Mouse (Mus musculus) bone marrow, adult 2 months (tissue): ENCODE measurements around the gene Cdkn2c. TPM values are rescaled to one million over a fixed set of nuclear protein-coding genes. Genes with fewer than 3 reads are reported as not detected.

Experiments used
- H3K27ac ChIP-seq: fragments of 200-500 bp; 2 replicates; pipeline ENCODE4 v1.5.1; 2012; ENCODE audit warnings: low read depth, mild to moderate bottlenecking, control low read depth, inconsistent platforms, low read length; ENCODE audit not compliant: control insufficient read depth, poor library complexity, insufficient read depth
- H3K4me1 ChIP-seq: fragments of 200-500 bp; 2 replicates; pipeline ENCODE4 v1.6.1; 2011; ENCODE audit warnings: low read length; ENCODE audit not compliant: control insufficient read depth, insufficient read depth
- H3K4me3 ChIP-seq: fragments of 200-500 bp; replicated peaks from 2 replicates; pipeline ENCODE3; 2011; ENCODE audit warnings: mild to moderate bottlenecking, low read depth, low read length, control low read depth; ENCODE audit not compliant: control insufficient read depth
- CTCF ChIP-seq: fragments of 200-500 bp; IDR thresholded peaks from 2 replicates; pipeline ENCODE4 v1.5.1; 2011; ENCODE audit warnings: low read length, control low read depth; ENCODE audit not compliant: control insufficient read depth, insufficient read depth
- POLR2A ChIP-seq: fragments of 200-500 bp; IDR thresholded peaks from 2 replicates; pipeline ENCODE4 v1.6.1; 2011; ENCODE audit warnings: low read depth, mild to moderate bottlenecking, control low read depth, low read length, borderline replicate concordance; ENCODE audit not compliant: control insufficient read depth
- whole genome bisulfite sequencing: fragments of 180-500 bp; shearing (Covaris S2); methylation state at CpG from one replicate; pipeline ENCODE4 v1.1.7; 2018; 5-methylcytosine and 5-hydroxymethylcytosine counted together
- polyA plus RNA-seq: library from polyadenylated mRNA; stranded (reverse); fragments of >200 nt; gene quantifications from 2 replicates; pipeline ENCODE4 v1.2.4, GENCODE M21; 2011; ENCODE audit warnings: low replicate concordance; ENCODE audit not compliant: missing spikeins, insufficient read depth, insufficient read length

Gene Cdkn2c
- polyA plus RNA-seq, 1 experiment, result 24.8 TPM

DNA sequence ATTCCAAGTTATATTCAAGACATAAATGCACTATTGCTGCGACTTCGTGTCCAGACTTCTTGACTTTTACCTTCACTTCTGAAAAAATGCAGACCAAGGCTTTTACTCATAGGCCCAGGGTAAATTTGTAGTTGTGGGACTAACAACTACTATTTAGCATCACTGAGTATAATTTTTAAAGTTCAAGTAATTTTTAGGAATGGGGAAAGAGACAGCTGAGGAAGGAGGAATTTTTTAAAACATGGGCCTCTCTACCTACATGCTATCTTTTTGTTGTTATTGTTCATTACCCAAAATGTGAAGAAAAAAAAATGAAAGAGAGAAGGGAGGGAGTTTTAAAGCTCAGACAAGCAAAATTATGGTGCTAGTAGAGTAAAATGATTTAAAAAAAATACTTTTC is 12.3 kb downstream of the Cdkn2c start:
- no peaks in the 10 kb centered on the region for H3K4me1 ChIP-seq
- no peak for TF ChIP-seq CTCF
- TF ChIP-seq POLR2A, result no peak

DNA sequence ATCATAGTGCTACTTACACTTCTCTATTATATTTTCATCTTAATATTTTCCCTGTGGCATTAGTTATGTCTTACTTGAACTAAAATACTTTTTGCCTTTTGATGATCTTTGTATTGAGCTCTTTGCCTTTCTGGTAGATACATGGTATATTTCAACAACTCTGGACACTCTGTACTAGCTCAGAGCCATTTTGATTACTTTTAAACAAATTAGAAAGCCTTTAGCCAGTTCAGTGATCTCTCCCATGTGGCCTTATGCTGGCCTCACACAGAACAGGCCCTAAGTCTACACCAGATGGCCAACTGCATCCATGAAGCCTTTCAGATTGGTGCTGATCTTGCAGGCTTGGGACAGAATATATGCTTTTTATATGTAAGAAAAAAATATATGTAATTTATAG is 13.7 kb downstream of the Cdkn2c start:
- no peak overlapping the region for H3K27ac ChIP-seq
- no peaks in the 10 kb centered on the region; the same call in 1 of the 2 replicates for H3K4me1 ChIP-seq
- TF ChIP-seq CTCF (no peak), POLR2A (no peak)
- H3K4me3 ChIP-seq, result no peak overlapping the region

More for the DNA sequence above, 12.3 kb downstream of the Cdkn2c start:
- WGBS, result 91% methylated on average over 2 of the region's 2 CpGs
- H3K4me3 ChIP-seq, result no peak overlapping the region
- H3K27ac ChIP-seq, result no peak overlapping the region

DNA sequence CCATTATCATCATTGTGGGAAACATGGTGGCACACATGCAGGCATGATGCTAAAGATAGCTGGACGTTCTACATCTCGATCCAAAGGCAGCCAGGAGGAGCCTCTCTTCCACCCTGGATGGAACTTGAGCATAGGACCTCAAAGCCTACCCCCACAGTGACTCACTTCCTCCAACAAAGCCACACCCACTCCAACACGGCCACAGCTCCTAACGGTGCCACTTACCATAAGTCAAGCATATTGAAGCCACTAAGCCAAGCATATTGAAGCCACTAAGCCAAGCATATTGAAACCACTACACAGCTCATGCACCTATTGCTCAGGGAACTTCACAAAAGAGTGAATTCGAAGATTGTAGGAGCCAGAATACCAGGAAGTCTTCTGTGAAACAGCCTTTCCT is 17.7 kb downstream of the Cdkn2c start:
- H3K4me1 ChIP-seq, result no peaks in the 10 kb centered on the region; the same call in 1 of the 2 replicates
- TF ChIP-seq POLR2A, result no peak
- TF ChIP-seq CTCF, result no peak
- no peak overlapping the region for H3K4me3 ChIP-seq
- no peak overlapping the region for H3K27ac ChIP-seq
- WGBS, result 59% methylated on average over 5 of the region's 5 CpGs

DNA sequence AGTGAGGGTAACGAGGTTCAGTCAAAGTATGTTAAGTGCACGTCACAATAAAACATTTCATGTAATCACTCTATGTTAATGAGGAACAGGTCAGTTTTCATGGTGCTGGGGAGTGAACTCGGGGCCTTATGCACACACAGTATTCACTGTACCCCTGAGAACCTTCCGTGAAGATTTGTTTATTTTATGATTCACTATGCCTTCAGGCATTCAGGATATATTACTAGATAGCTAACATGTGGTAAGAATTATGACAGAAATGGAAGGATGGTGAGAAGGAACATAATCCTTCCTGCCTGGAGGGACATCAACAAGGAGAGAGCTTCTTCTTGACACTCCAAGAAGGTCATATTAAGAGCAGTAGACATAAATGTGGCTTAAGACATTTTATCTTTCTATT is 19.7 kb downstream of the Cdkn2c start:
- no peak overlapping the region for H3K4me3 ChIP-seq
- TF ChIP-seq CTCF (no peak), POLR2A (no peak)
- 58% methylated on average over 4 of the region's 4 CpGs for WGBS
- no peaks in the 10 kb centered on the region; the same call in 1 of the 2 replicates for H3K4me1 ChIP-seq
- no peak overlapping the region for H3K27ac ChIP-seq

DNA sequence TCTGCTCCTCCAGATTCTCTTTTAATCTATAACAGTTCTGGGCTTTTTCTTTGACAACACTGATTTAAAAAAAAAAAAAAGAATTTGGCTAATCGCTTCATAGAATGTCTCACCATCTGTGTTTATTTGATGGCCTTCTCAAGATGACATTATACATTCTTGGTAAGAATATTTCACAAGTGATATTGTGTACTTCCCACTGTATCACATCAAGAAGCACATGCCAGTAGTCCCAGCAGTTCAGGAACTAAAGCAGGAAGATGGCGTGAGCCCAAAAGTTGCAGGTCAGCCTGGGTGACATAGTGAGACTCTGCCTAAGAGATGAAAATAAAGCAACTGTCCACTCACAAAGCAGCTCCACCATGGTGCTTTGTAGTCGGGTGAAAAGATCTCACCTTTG is 25.5 kb downstream of the Cdkn2c start:
- 74% methylated on average over 3 of the region's 3 CpGs for WGBS
- Histone ChIP-seq H3K4me3 (no peak overlapping the region), H3K4me1 (no peaks in the 10 kb centered on the region; the same call in 1 of the 2 replicates), H3K27ac (no peak overlapping the region)
- no peak for TF ChIP-seq CTCF
- TF ChIP-seq POLR2A, result no peak

- Histone ChIP-seq H3K4me1 (no peaks in the 10 kb centered on the region; the same call in 1 of the 2 replicates), H3K4me3 (no peak overlapping the region), H3K27ac (no peak overlapping the region)
- TF ChIP-seq POLR2A, result no peak
- TF ChIP-seq CTCF, result no peak
- WGBS, result 83% methylated on average over 7 of the region's 7 CpGs
These were observed 26.8 kb downstream of the Cdkn2c start for GRCm38 (mm10) chr4:109640141-109640540.

DNA sequence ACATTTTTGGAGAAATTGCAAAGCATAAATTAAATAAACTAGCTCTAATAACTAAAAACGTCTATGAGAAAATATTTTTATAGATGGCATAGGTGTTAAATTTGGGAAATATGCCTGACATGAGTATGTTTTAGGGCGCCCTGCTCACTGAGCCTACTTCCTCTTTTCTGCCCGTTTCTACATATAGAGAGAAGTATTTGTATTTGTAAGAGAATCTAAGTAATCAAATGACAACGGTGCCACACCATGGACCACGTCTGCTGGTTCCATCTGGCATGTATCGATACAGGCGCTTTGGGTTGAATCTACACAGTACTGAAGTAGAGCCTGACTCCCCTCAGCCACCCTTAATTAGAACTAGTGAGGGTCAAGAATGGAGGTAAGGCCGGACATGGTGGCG is 27.6 kb downstream of the Cdkn2c start:
- H3K27ac ChIP-seq, result no peak overlapping the region
- WGBS, result 49% methylated on average over 9 of the region's 9 CpGs
- TF ChIP-seq POLR2A (no peak), CTCF (no peak)
- no peaks in the 10 kb centered on the region; the same call in 1 of the 2 replicates for H3K4me1 ChIP-seq
- H3K4me3 ChIP-seq, result no peak overlapping the region

GRCm38 (mm10) chr4:109634971-109635370 is 32.0 kb downstream of the Cdkn2c start:
- TF ChIP-seq CTCF (peak; percentile 66), POLR2A (no peak)
- H3K4me3 ChIP-seq, result no peak overlapping the region
- no peaks in the 10 kb centered on the region; the same call in 1 of the 2 replicates for H3K4me1 ChIP-seq
- no peak overlapping the region for H3K27ac ChIP-seq
- 74% methylated on average over 2 of the region's 2 CpGs for WGBS

DNA sequence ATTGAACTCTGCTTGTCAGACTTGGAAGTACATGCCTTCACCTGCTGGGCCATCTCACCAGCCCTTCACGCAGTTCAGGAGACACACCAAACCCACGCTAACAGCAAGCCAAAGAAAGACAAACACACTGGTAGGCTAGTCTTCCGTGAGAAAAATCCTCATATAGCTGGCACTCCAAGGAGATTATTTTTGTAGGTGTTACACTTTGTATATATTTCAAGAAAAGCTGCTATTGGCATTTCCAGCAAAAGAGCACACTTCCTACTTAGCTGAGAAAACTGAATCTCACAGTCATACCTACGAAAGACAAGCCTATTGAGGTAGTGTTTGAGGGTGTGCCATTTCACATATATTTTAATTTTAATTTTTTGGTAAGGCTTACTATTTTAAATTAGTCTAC is 36.0 kb downstream of the Cdkn2c start:
- Histone ChIP-seq H3K4me1 (no peaks in the 10 kb centered on the region), H3K4me3 (no peak overlapping the region), H3K27ac (no peak overlapping the region)
- TF ChIP-seq POLR2A (no peak), CTCF (no peak)
- 82% methylated on average over 4 of the region's 4 CpGs for WGBS

DNA sequence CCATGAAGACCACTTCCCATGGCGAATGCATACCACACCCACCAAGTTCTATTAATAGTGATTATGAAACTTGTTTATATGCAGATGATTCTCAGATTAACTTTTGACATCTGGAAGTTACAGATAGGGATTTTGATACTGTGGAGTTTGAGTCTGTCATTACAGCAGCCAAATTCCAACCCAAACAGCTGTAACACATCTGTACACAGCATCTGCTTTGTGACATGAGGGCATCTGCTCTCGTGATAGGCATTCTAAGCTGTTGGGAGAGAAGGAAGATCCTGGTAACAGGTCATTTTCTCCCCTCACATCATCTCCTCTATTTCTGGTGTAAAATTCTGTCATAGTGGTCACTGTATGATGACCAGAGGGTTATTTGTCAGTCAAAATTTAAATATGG is 36.8 kb downstream of the Cdkn2c start:
- Histone ChIP-seq H3K27ac (no peak overlapping the region), H3K4me1 (no peaks in the 10 kb centered on the region), H3K4me3 (no peak overlapping the region)
- 49% methylated on average over 2 of the region's 2 CpGs for WGBS
- TF ChIP-seq POLR2A (no peak), CTCF (no peak)
